Mouse (Mus musculus) MEL (cell line): ENCODE data around the gene Gm30191. TPM values are rescaled to one million over a fixed set of nuclear protein-coding genes. Genes with fewer than 3 reads are reported as not detected.

ENCODE experiments used
- DNase-seq: peaks from one replicate; pipeline ENCODE4 v3.0.0; 2011; ENCODE audit warnings: low read depth, low spot score
- H3K27ac ChIP-seq: 2 replicates; pipeline ENCODE4 v1.5.1; 2012; ENCODE audit warnings: low read depth, mild to moderate bottlenecking, control low read depth, low read length, moderate library complexity; ENCODE audit not compliant: control insufficient read depth
- H3K27me3 ChIP-seq, 2 experiments: fragments of 150-350 bp in 1 of 2; sonication (generic) in 1 of 2; 2 replicates each; pipeline ENCODE4 v1.6.1; 2012; ENCODE audit warnings: low read length in 2 of 2, mild to moderate bottlenecking in 2 of 2, improper control_type of control experiment in 1 of 2, moderate library complexity in 1 of 2; ENCODE audit not compliant: insufficient read depth in 2 of 2, control insufficient read depth in 1 of 2
- H3K36me3 ChIP-seq, 2 experiments: 2 replicates each; pipeline ENCODE4 v1.6.1; 2012 to 2014; ENCODE audit warnings: low read length in 2 of 2, improper control_type of control experiment in 1 of 2, inconsistent platforms in 1 of 2, mild to moderate bottlenecking in 1 of 2; ENCODE audit not compliant: insufficient read depth in 2 of 2, control insufficient read depth in 1 of 2
- H3K4me1 ChIP-seq, 2 experiments: fragments of 150-350 bp in 1 of 2; sonication (generic) in 1 of 2; 2 replicates each; pipeline ENCODE4 v1.6.1; 2012; ENCODE audit warnings: low read length in 2 of 2, improper control_type of control experiment in 1 of 2, mild to moderate bottlenecking in 1 of 2; ENCODE audit not compliant: insufficient read depth in 2 of 2, control insufficient read depth in 1 of 2
- H3K4me3 ChIP-seq, 2 experiments: fragments of 150-350 bp in 1 of 2; sonication (generic) in 1 of 2; 2 replicates each; pipeline ENCODE4 v1.5.1; 2012; ENCODE audit warnings: low read depth in 2 of 2, low read length in 2 of 2, mild to moderate bottlenecking in 2 of 2, moderate library complexity in 2 of 2, control low read depth in 1 of 2, improper control_type of control experiment in 1 of 2; ENCODE audit not compliant: control insufficient read depth in 1 of 2, insufficient read depth in 1 of 2
- H3K79me2 ChIP-seq: 2 replicates; pipeline ENCODE4 v1.6.1; 2012; ENCODE audit warnings: mild to moderate bottlenecking, low read length, moderate library complexity; ENCODE audit not compliant: control insufficient read depth, poor library complexity, insufficient read depth
- H3K9ac ChIP-seq: 2 replicates; pipeline ENCODE4 v1.6.1; 2012; ENCODE audit warnings: low read depth, mild to moderate bottlenecking, control low read depth, low read length, moderate library complexity; ENCODE audit not compliant: control insufficient read depth, poor library complexity, severe bottlenecking
- H3K9me3 ChIP-seq: fragments of 150-350 bp; sonication (generic); replicated peaks from 2 replicates; pipeline ENCODE4 v1.6.1; 2012; ENCODE audit warnings: mild to moderate bottlenecking, low read length, improper control_type of control experiment, moderate library complexity; ENCODE audit not compliant: insufficient read depth
- BHLHE40 ChIP-seq: IDR thresholded peaks from 2 replicates; pipeline ENCODE4 v1.6.1; 2012; ENCODE audit warnings: low read depth, mild to moderate bottlenecking, inconsistent platforms, low read length, improper control_type of control experiment, borderline replicate concordance
- CHD2 ChIP-seq: IDR thresholded peaks from 2 replicates; pipeline ENCODE4 v1.6.1; 2011; ENCODE audit warnings: low read length, improper control_type of control experiment
- CTCF ChIP-seq, 3 experiments: IDR thresholded peaks in 2 of 3; conservative IDR thresholded peaks in 1 of 3; 2 replicates each; pipeline ENCODE4 v1.5.1; 2011 to 2012; ENCODE audit warnings: low read length in 3 of 3, low read depth in 2 of 3, mild to moderate bottlenecking in 2 of 3, improper control_type of control experiment in 1 of 3, inconsistent platforms in 1 of 3, mixed read lengths in 1 of 3, moderate library complexity in 1 of 3; ENCODE audit not compliant: control insufficient read depth in 1 of 3, insufficient read depth in 1 of 3, poor library complexity in 1 of 3, severe bottlenecking in 1 of 3
- E2F4 ChIP-seq: IDR thresholded peaks from 2 replicates; pipeline ENCODE4 v1.6.1; 2011; ENCODE audit warnings: low read depth, low read length, improper control_type of control experiment, borderline replicate concordance
- ELF1 ChIP-seq: IDR thresholded peaks from 2 replicates; pipeline ENCODE4 v1.6.1; 2014; ENCODE audit warnings: low read depth, mild to moderate bottlenecking, inconsistent platforms, low read length, improper control_type of control experiment, moderate library complexity
- GABPA ChIP-seq: IDR thresholded peaks from 2 replicates; pipeline ENCODE4 v1.6.1; 2012; ENCODE audit warnings: low read depth, mild to moderate bottlenecking, inconsistent platforms, low read length, improper control_type of control experiment, moderate library complexity
- GATA1 ChIP-seq: IDR thresholded peaks from 2 replicates; pipeline ENCODE4 v1.6.1; 2011; ENCODE audit warnings: low read depth, low read length, improper control_type of control experiment
- MAZ ChIP-seq: IDR thresholded peaks from 2 replicates; pipeline ENCODE4 v1.6.1; 2012; ENCODE audit warnings: low read depth, mild to moderate bottlenecking, inconsistent platforms, low read length, improper control_type of control experiment
- NRF1 ChIP-seq: IDR thresholded peaks from 2 replicates; pipeline ENCODE4 v1.6.1; 2014; ENCODE audit warnings: low read depth, mild to moderate bottlenecking, inconsistent platforms, low read length, improper control_type of control experiment, moderate library complexity; ENCODE audit not compliant: poor library complexity, insufficient read depth, severe bottlenecking
- RAD21 ChIP-seq: IDR thresholded peaks from 2 replicates; pipeline ENCODE4 v1.6.1; 2011; ENCODE audit warnings: mild to moderate bottlenecking, low read depth, low read length, improper control_type of control experiment
- SIN3A ChIP-seq: IDR thresholded peaks from 2 replicates; pipeline ENCODE4 v1.6.1; 2012; ENCODE audit warnings: low read length, improper control_type of control experiment, inconsistent platforms
- SMC3 ChIP-seq: IDR thresholded peaks from 2 replicates; pipeline ENCODE4 v1.6.1; 2011; ENCODE audit warnings: low read depth, low read length, improper control_type of control experiment
- TAL1 ChIP-seq: IDR thresholded peaks from 2 replicates; pipeline ENCODE4 v1.6.1; 2012; ENCODE audit warnings: mild to moderate bottlenecking, inconsistent platforms, low read length, moderate library complexity, mixed read lengths
- TCF12 ChIP-seq: IDR thresholded peaks from 2 replicates; pipeline ENCODE4 v1.6.1; 2014; ENCODE audit warnings: low read depth, mild to moderate bottlenecking, inconsistent platforms, low read length, improper control_type of control experiment, moderate library complexity
- UBTF ChIP-seq: IDR thresholded peaks from 2 replicates; pipeline ENCODE4 v1.6.1; 2012; ENCODE audit warnings: low read depth, mild to moderate bottlenecking, inconsistent platforms, low read length, improper control_type of control experiment, moderate library complexity, borderline replicate concordance; ENCODE audit not compliant: insufficient read depth
- USF1 ChIP-seq: IDR thresholded peaks from 2 replicates; pipeline ENCODE4 v1.6.1; 2014; ENCODE audit warnings: low read depth, mild to moderate bottlenecking, inconsistent platforms, low read length, improper control_type of control experiment, moderate library complexity
- USF2 ChIP-seq, 2 experiments: IDR thresholded peaks; 2 replicates each; pipeline ENCODE4 v1.6.1; 2011 to 2012; ENCODE audit warnings: improper control_type of control experiment in 2 of 2, low read length in 2 of 2, borderline replicate concordance in 1 of 2, inconsistent platforms in 1 of 2, low read depth in 1 of 2, mild to moderate bottlenecking in 1 of 2; ENCODE audit not compliant: insufficient read depth in 1 of 2
- ZC3H11A ChIP-seq: IDR thresholded peaks from 2 replicates; pipeline ENCODE4 v1.6.1; 2012; ENCODE audit warnings: low read depth, mild to moderate bottlenecking, inconsistent platforms, low read length, improper control_type of control experiment
- ZKSCAN1 ChIP-seq: IDR thresholded peaks from 2 replicates; pipeline ENCODE4 v1.6.1; 2012; ENCODE audit warnings: low read depth, mild to moderate bottlenecking, inconsistent platforms, low read length, improper control_type of control experiment, moderate library complexity
- ZNF384 ChIP-seq: IDR thresholded peaks from 2 replicates; pipeline ENCODE4 v1.6.1; 2012; ENCODE audit warnings: low read depth, mild to moderate bottlenecking, inconsistent platforms, low read length, improper control_type of control experiment
- polyA plus RNA-seq, 2 experiments: library from polyadenylated mRNA; stranded (reverse) in 1 of 2; unstranded in 1 of 2; fragments of >175 nt in 1 of 2; fragments of >200 nt in 1 of 2; gene quantifications; 2 replicates each; pipeline versions ENCODE4 v1.2.1 to v1.2.4; 2012; ENCODE audit warnings: low replicate concordance in 2 of 2, low read depth in 1 of 2; ENCODE audit not compliant: insufficient read length in 2 of 2, insufficient read depth in 1 of 2, missing spikeins in 1 of 2
- total RNA-seq: library from RNA; depleted of rRNA; stranded (reverse); fragments of 300-350 nt; gene quantifications from 2 replicates; pipeline ENCODE4 v1.2.3, GENCODE M21; 2012

Gm30191 gene
- total and polyA plus RNA-seq, 3 experiments, result not detected

- H3K36me3 ChIP-seq, result no peaks in the 10 kb centered on the region
- H3K9me3 ChIP-seq, result no peaks in the 10 kb centered on the region
- TF ChIP-seq MAZ (no peak), SMC3 (peak; percentile 75), CHD2 (no peak), ZKSCAN1 (no peak), ZC3H11A (peak; percentile 44), TAL1 (no peak), RAD21 (peak; percentile 52), CTCF (IDR thresholded peaks at IDR 0.05 in 2 of 3, conservative IDR thresholded peaks at IDR 0.05 in 1 of 3; ENCODE audit: control insufficient read depth in 1 of 3, insufficient read depth in 1 of 3, low read depth in 2 of 3, low read length in 3 of 3, poor library complexity in 1 of 3, severe bottlenecking in 1 of 3) (peak; percentile 69 to 82 (median 72)), NRF1 (no peak)
- no peak overlapping the region for H3K27ac ChIP-seq
- no peaks in the 10 kb centered on the region for H3K4me1 ChIP-seq
- H3K4me3 ChIP-seq, result no peak overlapping the region
- peak; percentile 50 for DNase-seq
- no peaks in the 10 kb centered on the region for H3K27me3 ChIP-seq
- no peak overlapping the region for H3K9ac ChIP-seq
- H3K79me2 ChIP-seq, result no peaks in the 10 kb centered on the region
Observed at GRCm38 (mm10) chr4:134263191-134263590, 16.5 kb downstream of the Gm30191 start.

GRCm38 (mm10) chr4:134265860-134266585 is 19.3 kb downstream of the Gm30191 start:
- H3K27me3 ChIP-seq, result no peaks in the 10 kb centered on the region
- no peaks in the 10 kb centered on the region for H3K79me2 ChIP-seq
- DNase-seq, result no peak
- H3K4me3 ChIP-seq, result no peak overlapping the region
- no peaks in the 10 kb centered on the region for H3K9me3 ChIP-seq
- H3K4me1 ChIP-seq, result no peaks in the 10 kb centered on the region
- H3K27ac ChIP-seq, result no peak overlapping the region
- H3K9ac ChIP-seq, result no peak overlapping the region
- no peaks in the 10 kb centered on the region for H3K36me3 ChIP-seq
- TF ChIP-seq BHLHE40 (no peak), TCF12 (no peak), UBTF (no peak), CTCF (IDR thresholded peaks at IDR 0.05 in 2 of 3, conservative IDR thresholded peaks at IDR 0.05 in 1 of 3; ENCODE audit: control insufficient read depth in 1 of 3, insufficient read depth in 1 of 3, low read depth in 2 of 3, low read length in 3 of 3, poor library complexity in 1 of 3, severe bottlenecking in 1 of 3) (no peak), GATA1 (no peak), RAD21 (no peak), ZKSCAN1 (no peak), ZNF384 (no peak), E2F4 (no peak), GABPA (no peak), USF2 (IDR thresholded peaks at IDR 0.05; ENCODE audit: borderline replicate concordance in 1 of 2, insufficient read depth in 1 of 2, low read depth in 1 of 2, low read length in 2 of 2) (no peak), USF1 (no peak), ELF1 (no peak), SIN3A (no peak)
